Mouse (Mus musculus): Measurements from ENCODE around the gene Nr5a2. TPM values are rescaled to one million over a fixed set of nuclear protein-coding genes. Genes with fewer than 3 reads are reported as not detected.
A peak's percentile ranks its signal among the peaks of the same experiment; 100 is the strongest.

The Nr5a2 gene
- 32.7 and 33.9 TPM in 2 replicates for polyA plus RNA-seq (2011; ENCODE audit: insufficient read depth, insufficient read length, low read depth, missing spikeins)

DNA sequence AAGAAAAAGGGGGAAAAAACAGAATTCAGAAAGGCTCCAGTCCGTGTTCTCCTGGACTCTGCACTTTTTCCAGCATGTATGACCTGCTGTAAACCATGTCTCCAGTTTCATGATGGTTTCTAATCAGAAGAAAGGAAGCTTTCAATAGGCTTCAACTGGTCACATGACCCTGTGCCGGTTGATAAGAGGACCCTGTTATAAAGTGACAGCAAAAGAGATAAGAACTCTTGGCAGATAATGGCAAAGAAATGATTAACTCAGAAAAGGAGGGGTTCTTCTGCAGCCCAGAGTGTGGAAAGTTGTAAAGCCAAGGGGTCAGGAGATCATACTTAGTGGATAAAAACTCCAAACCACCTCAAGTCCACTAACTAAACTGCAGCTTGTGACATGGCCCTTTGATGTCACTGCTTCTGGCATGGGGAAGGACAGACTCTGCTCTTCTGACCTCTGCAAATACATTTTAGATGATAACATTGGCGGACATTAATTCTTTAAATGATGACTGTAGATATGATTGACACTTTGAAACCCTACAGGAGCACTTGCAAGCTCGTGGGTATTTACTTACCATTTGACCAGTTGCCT is at the start of gene Nr5a2:
Gene Nr5a2, minus strand, starts transcription at position 21 of the 585 bp plus-strand sequence.
- no peak within 1 kb of the TSS for H3K4me3 ChIP-seq (ENCODE audit: low read depth, low read length)
- H3K9me3 ChIP-seq (replicated peaks; ENCODE audit: control insufficient read depth, insufficient read depth, low read length, poor library complexity, severe bottlenecking) = no peaks in the 10 kb centered on the region
- no peaks in the 10 kb centered on the region for H3K27me3 ChIP-seq (ENCODE audit: control insufficient read depth, insufficient read depth, low read length, poor library complexity, severe bottlenecking)
- no peak within 1 kb of the TSS for H3K9ac ChIP-seq (ENCODE audit: low read depth, poor library complexity, severe bottlenecking)
- no peaks in the 10 kb centered on the region for H3K36me3 ChIP-seq (ENCODE audit: control insufficient read depth, insufficient read depth, low read length, poor library complexity, severe bottlenecking)
- TF ChIP-seq EP300 (IDR thresholded peaks at IDR 0.05; ENCODE audit: insufficient read depth, low read depth, low read length) (no peak), CTCF (IDR thresholded peaks at IDR 0.05; ENCODE audit: low read depth, low read length) (no peak), POLR2A (IDR thresholded peaks at IDR 0.05; ENCODE audit: insufficient read depth, low read length) (no peak)
- H3K4me1 ChIP-seq (ENCODE audit: control insufficient read depth, insufficient read depth, low read length) = no peaks in the 10 kb centered on the region
- H3K27ac ChIP-seq (ENCODE audit: insufficient read depth, low read length) = no peak within 1 kb of the TSS

DNA sequence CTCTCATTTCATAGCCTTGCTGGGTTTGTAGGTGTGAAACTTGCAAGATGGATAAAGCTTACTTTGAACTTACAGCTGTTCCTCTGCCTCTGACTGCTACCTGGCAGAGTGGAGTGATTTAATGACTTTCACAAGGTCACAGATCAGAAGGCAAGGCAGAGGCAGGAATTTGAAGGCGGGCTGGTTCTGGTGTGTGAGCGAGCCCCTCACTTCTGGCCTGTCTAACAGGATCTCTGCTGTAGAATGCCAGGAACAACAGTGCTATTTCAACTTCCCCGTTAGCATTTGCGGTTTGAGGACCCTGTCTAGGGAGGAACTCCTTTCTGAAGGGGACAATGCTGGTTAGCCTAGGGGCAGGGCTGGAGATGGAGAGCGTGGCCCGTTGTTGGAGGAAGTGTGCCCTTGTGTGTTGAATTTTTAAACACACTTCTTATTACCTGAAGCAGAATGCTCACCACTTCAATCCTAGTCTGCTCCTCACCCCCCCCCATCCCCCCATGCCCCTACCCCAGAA is 48.5 kb upstream of the Nr5a2 start:
- Histone ChIP-seq H3K27ac (ENCODE audit: insufficient read depth, low read length) (no peak overlapping the region), H3K36me3 (ENCODE audit: control insufficient read depth, insufficient read depth, low read length, poor library complexity, severe bottlenecking) (no peaks in the 10 kb centered on the region), H3K27me3 (ENCODE audit: control insufficient read depth, insufficient read depth, low read length, poor library complexity, severe bottlenecking) (no peaks in the 10 kb centered on the region), H3K9ac (ENCODE audit: low read depth, poor library complexity, severe bottlenecking) (no peak overlapping the region), H3K9me3 (replicated peaks; ENCODE audit: control insufficient read depth, insufficient read depth, low read length, poor library complexity, severe bottlenecking) (no peaks in the 10 kb centered on the region), H3K4me3 (ENCODE audit: low read depth, low read length) (no peak overlapping the region), H3K4me1 (ENCODE audit: control insufficient read depth, insufficient read depth, low read length) (no peaks in the 10 kb centered on the region)
- TF ChIP-seq CTCF (IDR thresholded peaks at IDR 0.05; ENCODE audit: low read depth, low read length) = no peak
- TF ChIP-seq EP300 (IDR thresholded peaks at IDR 0.05; ENCODE audit: insufficient read depth, low read depth, low read length) = no peak
- no peak for TF ChIP-seq POLR2A (IDR thresholded peaks at IDR 0.05; ENCODE audit: insufficient read depth, low read length)

DNA sequence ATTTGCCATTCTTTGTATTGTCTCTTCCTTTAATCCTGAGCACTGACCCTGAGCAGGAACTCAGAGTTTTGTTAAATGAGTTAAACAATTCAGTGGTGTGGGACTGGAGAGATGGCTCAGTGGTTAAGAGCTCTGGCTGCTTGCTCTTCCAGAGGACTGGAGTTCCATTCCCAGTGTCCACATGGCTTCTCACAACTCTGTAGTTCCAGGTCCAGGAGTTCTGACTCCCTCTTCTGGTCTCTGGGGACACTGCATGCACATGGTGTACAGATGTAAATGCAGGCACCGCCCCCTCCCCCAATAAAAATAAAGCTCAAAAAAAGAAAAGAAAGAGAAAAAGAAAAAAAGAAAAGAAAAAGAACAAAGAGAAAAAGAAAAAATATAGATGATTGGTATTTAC is 43.6 kb upstream of the Nr5a2 start:
- H3K27ac ChIP-seq (ENCODE audit: insufficient read depth, low read length) = no peak overlapping the region
- H3K4me3 ChIP-seq (ENCODE audit: low read depth, low read length) = no peak overlapping the region
- no peak for TF ChIP-seq EP300 (IDR thresholded peaks at IDR 0.05; ENCODE audit: insufficient read depth, low read depth, low read length)
- TF ChIP-seq CTCF (IDR thresholded peaks at IDR 0.05; ENCODE audit: low read depth, low read length) = peak; percentile 23
- TF ChIP-seq POLR2A (IDR thresholded peaks at IDR 0.05; ENCODE audit: insufficient read depth, low read length) = no peak
- H3K36me3 ChIP-seq (ENCODE audit: control insufficient read depth, insufficient read depth, low read length, poor library complexity, severe bottlenecking) = no peaks in the 10 kb centered on the region
- no peaks in the 10 kb centered on the region for H3K27me3 ChIP-seq (ENCODE audit: control insufficient read depth, insufficient read depth, low read length, poor library complexity, severe bottlenecking)
- no peak overlapping the region for H3K9ac ChIP-seq (ENCODE audit: low read depth, poor library complexity, severe bottlenecking)
- no peaks in the 10 kb centered on the region for H3K9me3 ChIP-seq (replicated peaks; ENCODE audit: control insufficient read depth, insufficient read depth, low read length, poor library complexity, severe bottlenecking)
- no peaks in the 10 kb centered on the region for H3K4me1 ChIP-seq (ENCODE audit: control insufficient read depth, insufficient read depth, low read length)

DNA sequence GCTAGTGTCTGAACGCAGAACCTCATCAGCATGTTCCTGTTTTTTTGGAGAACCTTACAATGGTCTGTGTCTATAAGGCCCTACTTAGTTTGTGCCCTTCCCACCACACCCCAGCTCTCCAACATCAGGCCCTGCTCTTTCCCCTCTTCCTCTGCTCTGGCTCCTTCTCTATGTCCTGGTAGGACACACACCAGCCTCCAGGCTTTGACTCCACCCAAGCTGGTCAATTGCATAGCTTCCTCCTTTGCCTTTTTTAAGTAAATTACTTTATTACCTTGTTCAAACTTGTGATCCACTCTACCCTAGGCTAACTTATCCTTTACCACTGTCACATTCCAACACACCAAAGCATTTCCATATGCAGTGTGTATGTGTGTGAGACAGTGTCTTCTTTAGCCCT is 42.9 kb upstream of the Nr5a2 start:
- Histone ChIP-seq H3K36me3 (ENCODE audit: control insufficient read depth, insufficient read depth, low read length, poor library complexity, severe bottlenecking) (no peaks in the 10 kb centered on the region), H3K4me1 (ENCODE audit: control insufficient read depth, insufficient read depth, low read length) (no peaks in the 10 kb centered on the region), H3K9me3 (replicated peaks; ENCODE audit: control insufficient read depth, insufficient read depth, low read length, poor library complexity, severe bottlenecking) (no peaks in the 10 kb centered on the region), H3K27ac (ENCODE audit: insufficient read depth, low read length) (no peak overlapping the region), H3K4me3 (ENCODE audit: low read depth, low read length) (no peak overlapping the region), H3K27me3 (ENCODE audit: control insufficient read depth, insufficient read depth, low read length, poor library complexity, severe bottlenecking) (no peaks in the 10 kb centered on the region), H3K9ac (ENCODE audit: low read depth, poor library complexity, severe bottlenecking) (no peak overlapping the region)
- TF ChIP-seq EP300 (IDR thresholded peaks at IDR 0.05; ENCODE audit: insufficient read depth, low read depth, low read length) (no peak), CTCF (IDR thresholded peaks at IDR 0.05; ENCODE audit: low read depth, low read length) (no peak), POLR2A (IDR thresholded peaks at IDR 0.05; ENCODE audit: insufficient read depth, low read length) (no peak)

DNA sequence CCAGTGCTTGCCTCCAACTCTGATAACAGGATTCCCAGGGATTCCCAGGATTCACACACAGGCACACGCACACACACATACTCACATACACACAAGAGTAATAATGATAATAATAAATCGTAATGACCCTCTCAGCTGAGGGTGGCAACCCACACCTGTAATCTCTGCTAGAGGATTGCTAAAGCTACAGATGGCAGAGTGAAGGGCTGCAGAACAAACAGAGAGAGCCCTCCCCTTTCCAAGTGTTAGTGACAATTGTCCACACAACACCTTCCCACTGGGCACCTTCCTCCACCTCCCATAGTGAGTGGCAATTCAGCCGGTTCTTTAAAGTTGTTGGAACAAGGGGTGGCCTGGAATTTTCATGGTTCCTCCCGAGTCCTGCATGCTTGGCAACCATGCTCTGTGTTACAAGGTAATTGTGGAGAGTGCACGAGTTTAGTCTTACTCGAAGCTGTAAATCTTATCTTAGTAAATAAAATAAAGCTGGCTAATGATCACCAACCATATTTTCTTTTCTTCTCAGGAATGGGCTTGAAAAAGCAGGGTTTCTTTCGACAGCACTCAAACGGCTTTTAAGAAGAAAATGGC is 31.6 kb upstream of the Nr5a2 start:
- no peak overlapping the region for H3K9ac ChIP-seq (ENCODE audit: low read depth, poor library complexity, severe bottlenecking)
- H3K27me3 ChIP-seq (ENCODE audit: control insufficient read depth, insufficient read depth, low read length, poor library complexity, severe bottlenecking) = peaks cover 1% of the 10 kb centered on the region; the same call in 1 of the 2 replicates
- peaks cover 4% of the 10 kb centered on the region for H3K4me1 ChIP-seq (ENCODE audit: control insufficient read depth, insufficient read depth, low read length)
- H3K9me3 ChIP-seq (replicated peaks; ENCODE audit: control insufficient read depth, insufficient read depth, low read length, poor library complexity, severe bottlenecking) = no peaks in the 10 kb centered on the region
- TF ChIP-seq EP300 (IDR thresholded peaks at IDR 0.05; ENCODE audit: insufficient read depth, low read depth, low read length) (no peak), POLR2A (IDR thresholded peaks at IDR 0.05; ENCODE audit: insufficient read depth, low read length) (no peak), CTCF (IDR thresholded peaks at IDR 0.05; ENCODE audit: low read depth, low read length) (no peak)
- no peaks in the 10 kb centered on the region for H3K36me3 ChIP-seq (ENCODE audit: control insufficient read depth, insufficient read depth, low read length, poor library complexity, severe bottlenecking)
- no peak overlapping the region for H3K27ac ChIP-seq (ENCODE audit: insufficient read depth, low read length)
- no peak overlapping the region for H3K4me3 ChIP-seq (ENCODE audit: low read depth, low read length)

DNA sequence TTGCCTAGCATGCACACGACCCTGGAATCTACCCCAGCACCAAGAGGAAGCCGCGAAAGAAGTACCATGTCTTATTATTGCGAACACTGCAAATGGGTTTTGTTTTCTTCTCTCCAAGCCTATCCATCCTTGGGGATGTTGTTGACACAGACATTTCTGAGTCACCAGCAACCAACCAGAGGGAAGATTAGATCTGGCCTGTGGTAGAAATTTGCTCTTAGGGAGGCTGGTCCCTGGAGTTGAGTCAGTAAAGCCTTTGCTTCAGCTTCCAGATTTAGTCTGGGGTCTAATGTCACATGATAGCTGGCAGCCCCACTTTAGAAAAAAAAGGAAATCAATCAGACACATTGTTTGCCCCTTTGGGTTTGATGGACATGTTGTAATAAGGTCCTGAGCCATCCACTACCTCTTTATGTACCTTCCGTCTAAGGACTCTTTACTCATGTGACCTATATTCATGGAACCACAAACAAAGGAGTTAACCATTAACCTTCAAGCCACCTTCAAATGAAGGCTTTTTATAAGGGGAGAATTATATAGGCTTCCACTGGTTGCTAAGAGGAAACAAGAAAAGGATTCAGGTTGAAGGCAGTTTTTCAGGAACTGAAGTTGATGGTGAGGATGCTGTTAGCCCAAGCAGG is 20.1 kb upstream of the Nr5a2 start:
- Histone ChIP-seq H3K9ac (ENCODE audit: low read depth, poor library complexity, severe bottlenecking) (no peak overlapping the region), H3K9me3 (replicated peaks; ENCODE audit: control insufficient read depth, insufficient read depth, low read length, poor library complexity, severe bottlenecking) (peaks cover 2% of the 10 kb centered on the region; the same call in 1 of the 2 replicates), H3K27ac (ENCODE audit: insufficient read depth, low read length) (no peak overlapping the region), H3K27me3 (ENCODE audit: control insufficient read depth, insufficient read depth, low read length, poor library complexity, severe bottlenecking) (no peaks in the 10 kb centered on the region), H3K4me1 (ENCODE audit: control insufficient read depth, insufficient read depth, low read length) (no peaks in the 10 kb centered on the region), H3K4me3 (ENCODE audit: low read depth, low read length) (no peak overlapping the region), H3K36me3 (ENCODE audit: control insufficient read depth, insufficient read depth, low read length, poor library complexity, severe bottlenecking) (no peaks in the 10 kb centered on the region)
- TF ChIP-seq EP300 (IDR thresholded peaks at IDR 0.05; ENCODE audit: insufficient read depth, low read depth, low read length) = no peak
